Mouse (Mus musculus) midbrain, embryonic 14.5 days (tissue): Measurements from ENCODE around the gene Gm29094. TPM values are rescaled to one million over a fixed set of nuclear protein-coding genes. Genes with fewer than 3 reads are reported as not detected.
"Not testable (repeated sequence)": the region's sequence is repeated elsewhere in the genome, so short reads cannot be mapped to it uniquely, and the experiment has no call there.

Experiments
- ATAC-seq: fragments of 200-750 bp; cut with Nextera tagmentation; 2 replicates; pipeline ENCODE4 v1.8.0; 2017; ENCODE audit warnings: moderate number of reproducible peaks, moderate library complexity; ENCODE audit not compliant: low FRiP score, low TSS enrichment
- DNase-seq: peaks from one replicate; pipeline ENCODE4 v3.0.0-alpha.2; 2015
- H3K27ac ChIP-seq: fragments of 300-500 bp; sonication (generic); replicated peaks from 2 replicates; pipeline ENCODE4 v1.5.1; 2014; ENCODE audit warnings: mild to moderate bottlenecking, low read depth, low read length, moderate library complexity
- H3K27me3 ChIP-seq: fragments of 300-500 bp; sonication (generic); 2 replicates; pipeline ENCODE4 v1.6.1; 2014; ENCODE audit warnings: low read length, control low read depth, mixed read lengths; ENCODE audit not compliant: control insufficient read depth, insufficient read depth
- H3K36me3 ChIP-seq: fragments of 300-500 bp; sonication (generic); 2 replicates; pipeline ENCODE4 v1.6.1; 2014; ENCODE audit warnings: low read length, control low read depth; ENCODE audit not compliant: control insufficient read depth, insufficient read depth
- H3K4me1 ChIP-seq: fragments of 300-500 bp; sonication (generic); 2 replicates; pipeline ENCODE4 v1.6.1; 2014; ENCODE audit warnings: mild to moderate bottlenecking, antibody characterized with exemption, low read length, control low read depth; ENCODE audit not compliant: control insufficient read depth, insufficient read depth
- H3K4me2 ChIP-seq: fragments of 300-500 bp; sonication (generic); 2 replicates; pipeline ENCODE4 v1.6.1; 2014; ENCODE audit warnings: mild to moderate bottlenecking, low read length, moderate library complexity
- H3K4me3 ChIP-seq: fragments of 300-500 bp; sonication (generic); replicated peaks from 2 replicates; pipeline ENCODE4 v1.5.1; 2014; ENCODE audit warnings: low read depth, low read length
- H3K9ac ChIP-seq: fragments of 300-500 bp; sonication (generic); replicated peaks from 2 replicates; pipeline ENCODE4 v1.6.1; 2014; ENCODE audit warnings: mild to moderate bottlenecking, low read length, moderate library complexity
- H3K9me3 ChIP-seq: fragments of 300-500 bp; sonication (generic); 2 replicates; pipeline ENCODE4 v1.6.1; 2016; ENCODE audit warnings: low read length, control low read depth, mixed read lengths; ENCODE audit not compliant: control insufficient read depth
- WGBS: fragments of 180-500 bp; shearing (Covaris S2); extraction: QIAGEN DNeasy Blood & Tissue Kit; methylation state at CpG from one replicate; pipeline ENCODE4 v1.1.7; 2014; 5-methylcytosine and 5-hydroxymethylcytosine counted together
- polyA plus RNA-seq: library from polyadenylated mRNA; unstranded; fragments of >200 nt; fragmentation: Nextera tagmentation; extraction: Ambion mirVana; gene quantifications from 2 replicates; pipeline ENCODE4 v1.2.1, GENCODE M21; 2014

The Gm29094 gene
- polyA plus RNA-seq, 1 experiment from 2014 or later, result 0.43 TPM

- 86% methylated on average over 7 of the region's 7 CpGs for WGBS
- Histone ChIP-seq H3K9me3 (no peaks in the 10 kb centered on the region), H3K9ac (no peak overlapping the region), H3K27me3 (no peaks in the 10 kb centered on the region), H3K36me3 (no peaks in the 10 kb centered on the region), H3K4me1 (no peaks in the 10 kb centered on the region), H3K4me3 (no peak overlapping the region), H3K27ac (no peak overlapping the region), H3K4me2 (no peak overlapping the region)
- DNase-seq, result no peak
- ATAC-seq, result no peak
Observed at GRCm38 (mm10) chr9:89228122-89228521, 28.9 kb downstream of the Gm29094 start.

DNA sequence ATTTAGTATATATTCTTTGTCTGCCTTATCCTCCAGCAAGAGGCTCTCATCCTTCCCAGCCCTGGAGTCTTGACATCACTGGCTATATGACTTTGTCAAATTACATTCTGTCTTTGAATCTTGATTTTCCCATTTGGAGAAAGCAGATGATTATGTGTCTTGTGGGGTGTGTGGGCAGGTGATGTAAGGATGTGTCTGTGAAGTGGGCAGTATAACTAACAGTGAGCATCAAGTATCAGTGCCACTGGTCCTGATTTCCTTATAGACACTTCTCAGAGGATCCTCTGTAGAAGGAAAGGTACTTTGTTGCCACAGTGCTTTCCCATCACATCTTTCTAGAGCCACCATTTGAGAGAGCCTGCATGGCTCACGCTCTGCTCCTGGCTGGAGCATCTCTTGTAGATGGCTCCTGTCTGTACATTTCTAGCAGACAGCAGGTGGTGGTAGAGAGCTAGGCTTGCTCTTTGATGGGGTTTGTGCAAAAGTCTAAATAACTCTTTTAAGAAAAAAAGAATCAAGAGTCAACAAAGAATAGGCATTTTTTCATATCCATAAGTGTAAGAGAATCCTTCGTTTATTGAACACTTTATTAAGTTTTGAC is 31.8 kb downstream of the Gm29094 start:
- not testable (repeated sequence) for ATAC-seq

GRCm38 (mm10) chr9:89237131-89237530 is 38.0 kb downstream of the Gm29094 start:
- not testable (repeated sequence) for ATAC-seq, H3K9ac ChIP-seq, H3K9me3 ChIP-seq, H3K27ac ChIP-seq, H3K4me1 ChIP-seq, H3K27me3 ChIP-seq, H3K4me2 ChIP-seq, DNase-seq, H3K36me3 ChIP-seq, H3K4me3 ChIP-seq
- WGBS, result 92% methylated on average over 4 of the region's 4 CpGs

More for the DNA sequence above, 31.8 kb downstream of the Gm29094 start:
- DNase-seq, result peak; percentile 9
- H3K27ac ChIP-seq, H3K4me1 ChIP-seq, H3K9ac ChIP-seq, H3K27me3 ChIP-seq, H3K4me2 ChIP-seq, H3K9me3 ChIP-seq, H3K36me3 ChIP-seq, H3K4me3 ChIP-seq: not testable (repeated sequence)
- 72% methylated on average over 1 of the region's 2 CpGs for WGBS

DNA sequence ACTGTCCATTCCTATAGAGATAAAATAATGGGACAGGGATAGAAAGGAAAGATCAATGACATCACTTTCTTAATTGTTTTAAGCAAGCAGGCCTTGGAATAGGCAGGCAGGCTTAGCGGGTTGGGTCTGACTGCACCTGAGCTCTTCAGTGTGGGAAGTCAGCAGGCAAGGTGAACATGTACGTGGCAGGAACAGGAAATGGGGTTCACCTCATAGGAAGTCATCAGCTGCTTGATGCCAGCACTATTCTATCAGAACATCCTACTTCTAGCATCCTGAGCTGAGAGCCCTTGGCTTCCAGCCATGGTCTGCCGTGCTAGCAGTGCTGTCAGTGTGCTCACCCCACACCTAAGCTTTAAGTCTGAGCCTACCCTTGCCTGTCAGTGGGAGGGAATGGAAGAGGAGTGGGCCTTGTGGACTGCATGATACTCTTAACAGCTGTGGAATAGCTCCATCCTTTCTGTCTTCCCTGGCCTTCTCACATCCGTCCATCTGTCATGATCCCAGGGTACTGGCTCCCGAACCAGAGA is 39.9 kb downstream of the Gm29094 start:
- H3K4me1 ChIP-seq, H3K9ac ChIP-seq, H3K9me3 ChIP-seq, H3K27ac ChIP-seq, H3K4me2 ChIP-seq, H3K27me3 ChIP-seq, H3K4me3 ChIP-seq, ATAC-seq, H3K36me3 ChIP-seq, DNase-seq: not testable (repeated sequence)
- WGBS, result 78% methylated on average over 3 of the region's 5 CpGs

DNA sequence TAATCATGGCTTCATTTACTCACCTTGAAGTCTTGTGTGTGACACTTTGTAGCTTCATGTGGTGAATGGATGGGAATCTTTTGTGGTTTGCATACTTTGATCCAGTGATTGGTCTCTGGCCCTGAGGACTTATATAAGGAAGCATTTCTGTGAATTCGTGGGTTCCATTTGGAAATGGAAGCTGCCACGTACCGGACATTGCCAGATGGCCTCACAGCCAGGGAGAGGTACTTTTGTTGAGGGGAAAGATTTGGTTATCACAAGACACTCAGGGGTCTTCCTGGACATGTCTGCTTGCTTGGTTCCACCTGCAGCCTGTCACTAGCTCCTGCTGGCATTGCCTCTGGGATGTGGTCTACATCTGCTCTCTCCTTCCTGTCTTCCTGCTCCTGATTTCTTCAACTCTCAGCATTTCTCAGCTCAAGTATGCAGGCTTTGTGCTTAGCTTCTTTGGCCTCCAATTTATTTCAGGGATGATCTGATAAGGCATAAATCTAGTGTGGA is 41.4 kb downstream of the Gm29094 start:
- not testable (repeated sequence) for ATAC-seq, H3K4me2 ChIP-seq, H3K4me3 ChIP-seq, H3K27ac ChIP-seq, DNase-seq, H3K9ac ChIP-seq, H3K36me3 ChIP-seq, H3K4me1 ChIP-seq, H3K27me3 ChIP-seq, H3K9me3 ChIP-seq
- WGBS, result 76% methylated on average over 3 of the region's 3 CpGs

DNA sequence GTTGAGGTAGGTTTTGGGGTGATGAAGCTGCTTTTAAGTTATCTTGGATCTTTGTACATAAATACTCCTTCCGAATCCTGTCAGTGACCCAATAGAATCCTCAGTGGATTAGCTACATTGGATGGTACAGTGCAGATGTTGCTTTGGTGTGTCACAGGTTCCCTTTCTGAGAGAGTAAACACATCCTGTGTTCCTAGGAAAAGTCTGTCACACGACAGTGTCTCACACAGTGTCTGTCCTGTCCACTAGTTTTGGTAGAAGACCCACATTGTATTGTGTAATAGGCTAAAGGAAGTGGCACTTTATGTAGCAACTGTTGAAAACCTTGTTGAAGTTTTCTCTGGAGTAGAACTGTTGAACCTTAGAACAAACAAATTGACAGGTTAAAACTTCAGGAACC is 54.2 kb downstream of the Gm29094 start:
- DNase-seq (no peak), ATAC-seq (no peak)
- Histone ChIP-seq H3K4me3 (no peak overlapping the region), H3K27me3 (no peaks in the 10 kb centered on the region), H3K36me3 (no peaks in the 10 kb centered on the region), H3K4me1 (no peaks in the 10 kb centered on the region), H3K27ac (no peak overlapping the region), H3K9ac (no peak overlapping the region), H3K9me3 (no peaks in the 10 kb centered on the region), H3K4me2 (no peak overlapping the region)
- WGBS, result 84% methylated on average over 2 of the region's 2 CpGs

- H3K4me1 ChIP-seq, result no peaks in the 10 kb centered on the region
- ATAC-seq, result no peak
- no peaks in the 10 kb centered on the region for H3K9me3 ChIP-seq
- no peak overlapping the region for H3K4me2 ChIP-seq
- H3K9ac ChIP-seq, result no peak overlapping the region
- DNase-seq, result no peak
- no peak overlapping the region for H3K4me3 ChIP-seq
- WGBS, result 86% methylated on average over 12 of the region's 12 CpGs
- no peaks in the 10 kb centered on the region for H3K27me3 ChIP-seq
- H3K27ac ChIP-seq, result no peak overlapping the region
- H3K36me3 ChIP-seq, result no peaks in the 10 kb centered on the region
Observed at GRCm38 (mm10) chr9:89256556-89257335, 57.6 kb downstream of the Gm29094 start.

- ATAC-seq (no peak), DNase-seq (no peak)
- H3K27me3 ChIP-seq, result no peaks in the 10 kb centered on the region
- H3K4me3 ChIP-seq, result no peak overlapping the region
- H3K9ac ChIP-seq, result no peak overlapping the region
- H3K27ac ChIP-seq, result no peak overlapping the region
- H3K4me2 ChIP-seq, result no peak overlapping the region
- H3K9me3 ChIP-seq, result no peaks in the 10 kb centered on the region
- 92% methylated on average over 3 of the region's 3 CpGs for WGBS
- no peaks in the 10 kb centered on the region for H3K4me1 ChIP-seq
- H3K36me3 ChIP-seq, result no peaks in the 10 kb centered on the region
Observed at GRCm38 (mm10) chr9:89263968-89264367, 64.8 kb downstream of the Gm29094 start.
